Mouse (Mus musculus) ES-E14 (cell line): ENCODE measurements around the gene Paqr4. TPM values are rescaled to one million over a fixed set of nuclear protein-coding genes. Genes with fewer than 3 reads are reported as not detected.

ENCODE experiments used
- DNase-seq: peaks from one replicate; pipeline ENCODE4 v3.0.0-alpha.2; 2013; ENCODE audit warnings: low read depth, low spot score
- H3K27ac ChIP-seq: 2 replicates; pipeline ENCODE4 v1.5.1; 2012; ENCODE audit warnings: low read depth, mild to moderate bottlenecking, low read length, moderate library complexity, mixed read lengths; ENCODE audit not compliant: poor library complexity, insufficient read depth, severe bottlenecking
- H3K36me3 ChIP-seq: 2 replicates; pipeline ENCODE4 v1.6.1; 2012; ENCODE audit warnings: mild to moderate bottlenecking, low read length, moderate library complexity, mixed read lengths; ENCODE audit not compliant: control insufficient read depth, poor library complexity, insufficient read depth, severe bottlenecking
- H3K4me1 ChIP-seq, 2 experiments: fragments of 150-350 bp in 1 of 2; sonication (generic) in 1 of 2; 2 replicates each; pipeline ENCODE4 v1.6.1; 2012; ENCODE audit warnings: low read length in 2 of 2, mild to moderate bottlenecking in 1 of 2, mixed read lengths in 1 of 2; ENCODE audit not compliant: control insufficient read depth in 2 of 2, insufficient read depth in 2 of 2, poor library complexity in 1 of 2
- H3K4me3 ChIP-seq, 2 experiments: fragments of 150-350 bp in 1 of 2; sonication (generic) in 1 of 2; 2 replicates each; pipeline ENCODE4 v1.5.1; 2012; ENCODE audit warnings: low read length in 2 of 2, low read depth in 1 of 2, mild to moderate bottlenecking in 1 of 2, mixed read lengths in 1 of 2; ENCODE audit not compliant: insufficient read depth in 1 of 2, poor library complexity in 1 of 2, severe bottlenecking in 1 of 2
- H3K9ac ChIP-seq: 2 replicates; pipeline ENCODE4 v1.6.1; 2012; ENCODE audit warnings: low read depth, mild to moderate bottlenecking, low read length, mixed read lengths; ENCODE audit not compliant: poor library complexity, insufficient read depth, severe bottlenecking
- H3K9me3 ChIP-seq: fragments of 150-350 bp; sonication (generic); 2 replicates; pipeline ENCODE4 v1.6.1; 2012; ENCODE audit warnings: low read depth, mild to moderate bottlenecking, low read length; ENCODE audit not compliant: control insufficient read depth, insufficient read depth
- CHD2 ChIP-seq: IDR thresholded peaks from 2 replicates; pipeline ENCODE4 v1.6.1; 2014; ENCODE audit warnings: mild to moderate bottlenecking, low read depth, low read length, inconsistent platforms
- HCFC1 ChIP-seq: IDR thresholded peaks from 2 replicates; pipeline ENCODE4 v1.6.1; 2012; ENCODE audit warnings: low read length, inconsistent platforms, borderline replicate concordance; ENCODE audit not compliant: insufficient read depth
- MAFK ChIP-seq: IDR thresholded peaks from 2 replicates; pipeline ENCODE4 v1.6.1; 2014; ENCODE audit warnings: mild to moderate bottlenecking, low read depth, low read length, inconsistent platforms; ENCODE audit not compliant: insufficient read depth
- ZC3H11A ChIP-seq: IDR thresholded peaks from 2 replicates; pipeline ENCODE4 v1.6.1; 2012; ENCODE audit warnings: low read depth, mild to moderate bottlenecking, inconsistent platforms, low read length, borderline replicate concordance
- ZNF384 ChIP-seq: IDR thresholded peaks from 2 replicates; pipeline ENCODE4 v1.6.1; 2012; ENCODE audit warnings: low read depth, low read length, inconsistent platforms
- in situ Hi-C, 2 experiments: fragments of 600-800 bp; cut with MboI; formaldehyde crosslinking; loops; one replicate each; pipeline ENCODE4 v1.15.1; 2025; ENCODE audit warnings: low sequenced_read_pairs in 2 of 2, inconsistent platforms in 1 of 2; ENCODE audit not compliant: unreplicated experiment in 2 of 2
- total RNA-seq: library from RNA; depleted of rRNA; stranded (reverse); fragments of 300-350 nt; gene quantifications from 2 replicates; pipeline ENCODE4 v1.2.3, GENCODE M21; 2012

The Paqr4 gene
- total RNA-seq, 1 experiment: 2.8 TPM

DNA sequence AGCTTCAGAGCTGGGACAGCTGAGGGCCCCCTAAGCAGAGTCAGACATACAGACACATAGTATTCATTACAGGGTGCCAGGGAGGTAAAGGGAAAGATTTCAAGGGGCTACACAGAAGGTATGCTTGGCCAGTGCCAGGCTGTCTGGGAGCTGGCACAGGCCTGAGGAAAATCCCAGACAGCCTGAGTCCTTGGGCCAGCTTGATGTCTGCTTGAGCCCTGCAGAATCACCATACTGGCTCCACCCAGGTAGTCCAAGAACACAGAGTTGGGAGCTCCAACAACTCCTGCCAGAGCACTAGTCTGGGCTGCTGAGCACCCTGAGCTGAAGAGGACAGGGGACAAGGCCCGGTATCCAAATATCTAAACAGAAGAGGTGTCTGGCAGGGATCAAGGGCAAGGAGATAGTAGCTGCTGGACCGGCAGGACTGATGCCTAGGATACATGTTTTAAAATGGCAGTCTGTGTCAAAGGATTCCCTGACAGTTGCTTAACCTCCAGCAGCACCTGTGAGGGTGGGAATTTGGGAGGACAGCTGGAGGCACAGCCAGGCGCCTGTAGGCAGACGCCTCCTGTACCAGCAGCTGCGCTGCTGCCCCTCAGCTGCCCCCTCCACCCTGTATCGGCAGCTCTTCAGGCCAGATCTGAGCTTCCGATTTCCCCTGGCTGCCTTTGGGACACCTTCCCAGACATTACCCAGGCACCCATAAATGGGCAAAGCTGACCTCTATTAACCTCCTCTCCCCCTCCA is 18.1 kb downstream of the Paqr4 start, which contains the start of gene 1520401A03Rik:
TSS of gene 1520401A03Rik (minus strand) at position 408 of the 750 bp plus-strand sequence.
- peaks cover 2 to 3% of the 10 kb centered on the region in 2 experiments; a peak in 1 of 4 replicates for H3K4me1 ChIP-seq
- H3K9ac ChIP-seq: no peak within 1 kb of the TSS
- no peaks in the 10 kb centered on the region for H3K36me3 ChIP-seq
- TF ChIP-seq CHD2: no peak
- no peak for TF ChIP-seq ZNF384
- no peak for TF ChIP-seq MAFK
- no peak for TF ChIP-seq HCFC1
- no peak for TF ChIP-seq ZC3H11A
- H3K27ac ChIP-seq: no peak within 1 kb of the TSS
- H3K9me3 ChIP-seq: no peaks in the 10 kb centered on the region
- in situ Hi-C loops: no loop called here
- DNase-seq: no peak
- no peak within 1 kb of the TSS for H3K4me3 ChIP-seq

GRCm38 (mm10) chr17:23721886-23722285 is 18.8 kb downstream of the Paqr4 start:
- Histone ChIP-seq H3K9me3 (no peaks in the 10 kb centered on the region), H3K4me1 (peaks cover 0 to 3% of the 10 kb centered on the region in 2 experiments; a peak in 1 of 4 replicates), H3K4me3 (no peak overlapping the region), H3K36me3 (no peaks in the 10 kb centered on the region), H3K27ac (no peak overlapping the region), H3K9ac (no peak overlapping the region)
- DNase-seq: no peak
- TF ChIP-seq ZNF384 (no peak), HCFC1 (no peak), MAFK (no peak), ZC3H11A (no peak), CHD2 (no peak)
- in situ Hi-C loops: no loop called here

DNA sequence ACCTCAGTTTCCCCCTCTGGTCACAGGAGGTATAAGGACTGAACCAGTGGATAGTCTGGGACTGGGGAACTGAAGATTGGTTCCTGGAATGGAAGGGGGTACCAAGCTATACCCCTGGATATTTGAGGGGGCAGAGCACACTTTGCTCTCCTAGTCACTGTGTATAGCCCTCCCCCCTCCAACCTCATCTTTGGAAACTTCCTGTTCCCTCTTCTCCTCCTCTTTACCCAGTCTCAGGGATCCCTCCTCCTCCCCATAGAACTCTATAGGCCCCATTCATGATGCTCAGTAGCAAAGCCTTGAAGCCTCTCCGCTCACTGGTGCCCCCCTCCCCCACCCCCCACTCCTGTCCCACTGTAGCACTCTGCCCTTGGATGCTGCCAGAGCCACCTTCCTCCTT is 21.2 kb downstream of the Paqr4 start:
- Histone ChIP-seq H3K36me3 (no peaks in the 10 kb centered on the region), H3K9me3 (no peaks in the 10 kb centered on the region), H3K4me3 (no peak overlapping the region), H3K9ac (no peak overlapping the region), H3K27ac (no peak overlapping the region), H3K4me1 (no peaks in the 10 kb centered on the region)
- in situ Hi-C loops: no loop called here
- no peak for DNase-seq
- TF ChIP-seq CHD2: no peak

- no peaks in the 10 kb centered on the region for H3K36me3 ChIP-seq
- H3K4me1 ChIP-seq: no peaks in the 10 kb centered on the region
- no peak overlapping the region for H3K4me3 ChIP-seq
- in situ Hi-C loops: no loop called here
- H3K9ac ChIP-seq: no peak overlapping the region
- TF ChIP-seq CHD2: no peak
- no peak for TF ChIP-seq ZNF384
- TF ChIP-seq MAFK: no peak
- TF ChIP-seq HCFC1: no peak
- no peak for TF ChIP-seq ZC3H11A
- no peaks in the 10 kb centered on the region for H3K9me3 ChIP-seq
- H3K27ac ChIP-seq: no peak overlapping the region
- DNase-seq: no peak
These were observed 23.7 kb downstream of the Paqr4 start for GRCm38 (mm10) chr17:23717003-23717402.
